Mouse (Mus musculus) stomach, embryonic 14.5 days (tissue): ENCODE results near the gene Eif2ak2. TPM values are rescaled to one million over a fixed set of nuclear protein-coding genes. Genes with fewer than 3 reads are reported as not detected.

Experiments used
- ATAC-seq: fragments of 200-750 bp; cut with Nextera tagmentation; 2 replicates; pipeline ENCODE4 v1.8.0; 2017; ENCODE audit warnings: low read depth, moderate TSS enrichment; ENCODE audit not compliant: insufficient number of reproducible peaks, insufficient read depth, low FRiP score
- H3K27ac ChIP-seq: fragments of 300-500 bp; sonication (generic); 2 replicates; pipeline ENCODE4 v1.5.1; 2014; ENCODE audit warnings: mild to moderate bottlenecking, low read length, moderate library complexity, mixed read lengths
- H3K27me3 ChIP-seq: fragments of 300-500 bp; sonication (generic); 2 replicates; pipeline ENCODE4 v1.6.1; 2014; ENCODE audit warnings: low read length, control low read depth, mixed read lengths; ENCODE audit not compliant: control insufficient read depth, insufficient read depth
- H3K36me3 ChIP-seq: fragments of 300-500 bp; sonication (generic); 2 replicates; pipeline ENCODE4 v1.6.1; 2014; ENCODE audit warnings: mild to moderate bottlenecking, control low read depth, low read length, moderate library complexity, mixed read lengths; ENCODE audit not compliant: control insufficient read depth, insufficient read depth
- H3K4me1 ChIP-seq: fragments of 300-500 bp; sonication (generic); 2 replicates; pipeline ENCODE4 v1.6.1; 2014; ENCODE audit warnings: low read length, control low read depth, mixed read lengths; ENCODE audit not compliant: control insufficient read depth, insufficient read depth
- H3K4me2 ChIP-seq: fragments of 300-500 bp; sonication (generic); replicated peaks from 2 replicates; pipeline ENCODE4 v1.6.1; 2014; ENCODE audit warnings: low read depth, low read length, control low read depth
- H3K4me3 ChIP-seq: fragments of 300-500 bp; sonication (generic); 2 replicates; pipeline ENCODE4 v1.5.1; 2014; ENCODE audit warnings: low read depth, low read length, control low read depth
- H3K9ac ChIP-seq: fragments of 300-500 bp; sonication (generic); replicated peaks from 2 replicates; pipeline ENCODE4 v1.6.1; 2014; ENCODE audit warnings: low read depth, mild to moderate bottlenecking, control low read depth, low read length, moderate library complexity, mixed read lengths
- H3K9me3 ChIP-seq: fragments of 300-500 bp; sonication (generic); 2 replicates; pipeline ENCODE4 v1.6.1; 2016; ENCODE audit warnings: low read depth, low read length, control low read depth; ENCODE audit not compliant: control insufficient read depth
- whole genome bisulfite sequencing: fragments of 180-500 bp; shearing (Covaris S2); extraction: QIAGEN DNeasy Blood & Tissue Kit; methylation state at CpG from one replicate; pipeline ENCODE4 v1.1.7; 2014; 5-methylcytosine and 5-hydroxymethylcytosine counted together
- polyA plus RNA-seq: library from polyadenylated mRNA; unstranded; fragments of >200 nt; fragmentation: Nextera tagmentation; extraction: Ambion mirVana; gene quantifications from 2 replicates; pipeline ENCODE4 v1.2.1, GENCODE M21; 2014

The Eif2ak2 gene
- 12.8 and 18.9 TPM in 2 replicates for polyA plus RNA-seq

GRCm38 (mm10) chr17:78882401-78883112 is at the start of gene Eif2ak2:
Gene Eif2ak2, minus strand, starts transcription at chr17:78882573.
- peak within 1 kb of the TSS; percentile 69 for H3K4me3 ChIP-seq
- peak within 1 kb of the TSS; percentile 61 for H3K9ac ChIP-seq
- ATAC-seq: peak; percentile 98
- no peaks in the 10 kb centered on the region for H3K27me3 ChIP-seq
- no peaks in the 10 kb centered on the region for H3K9me3 ChIP-seq
- peak within 1 kb of the TSS; percentile 61 for H3K4me2 ChIP-seq
- H3K27ac ChIP-seq: peak within 1 kb of the TSS; percentile 48; the same call in 1 of the 2 replicates
- peaks cover 6% of the 10 kb centered on the region; the same call in 1 of the 2 replicates for H3K36me3 ChIP-seq
- WGBS: under 1% methylated on average over 28 of the region's 28 CpGs
- peaks cover 8% of the 10 kb centered on the region; the same call in 1 of the 2 replicates for H3K4me1 ChIP-seq

GRCm38 (mm10) chr17:78917696-78918095 is 35.3 kb upstream of the Eif2ak2 start:
- Histone ChIP-seq H3K27ac (no peak overlapping the region), H3K27me3 (no peaks in the 10 kb centered on the region), H3K36me3 (peaks cover 36% of the 10 kb centered on the region), H3K4me3 (no peak overlapping the region; the same call in 1 of the 2 replicates), H3K9ac (no peak overlapping the region), H3K9me3 (no peaks in the 10 kb centered on the region), H3K4me1 (peaks cover 11% of the 10 kb centered on the region; the same call in 1 of the 2 replicates), H3K4me2 (peak overlapping the region; percentile 65)
- no peak for ATAC-seq
- WGBS: 51% methylated on average over 6 of the region's 6 CpGs

GRCm38 (mm10) chr17:78916899-78917298 is 34.5 kb upstream of the Eif2ak2 start:
- Histone ChIP-seq H3K4me1 (peaks cover 11% of the 10 kb centered on the region; the same call in 1 of the 2 replicates), H3K4me2 (peak overlapping the region; percentile 65), H3K9ac (peak overlapping the region; percentile 57), H3K27me3 (no peaks in the 10 kb centered on the region), H3K9me3 (no peaks in the 10 kb centered on the region), H3K4me3 (peak overlapping the region; percentile 57), H3K27ac (peak overlapping the region; percentile 74; the same call in 1 of the 2 replicates), H3K36me3 (peaks cover 29% of the 10 kb centered on the region; the same call in 1 of the 2 replicates)
- WGBS: 1% methylated on average over 11 of the region's 11 CpGs
- no peak for ATAC-seq

GRCm38 (mm10) chr17:78916369-78916813 is 34.0 kb upstream of the Eif2ak2 start, which contains the start of gene Cebpzos:
Gene Cebpzos, plus strand, starts transcription at chr17:78916500.
- peaks cover 11% of the 10 kb centered on the region; the same call in 1 of the 2 replicates for H3K4me1 ChIP-seq
- peak within 1 kb of the TSS; percentile 65 for H3K4me2 ChIP-seq
- peak within 1 kb of the TSS; percentile 57 for H3K9ac ChIP-seq
- ATAC-seq: peak; percentile 93
- peaks cover 23% of the 10 kb centered on the region; the same call in 1 of the 2 replicates for H3K36me3 ChIP-seq
- no peaks in the 10 kb centered on the region for H3K27me3 ChIP-seq
- peak within 1 kb of the TSS; percentile 57 for H3K4me3 ChIP-seq
- peak within 1 kb of the TSS; percentile 74 for H3K27ac ChIP-seq
- H3K9me3 ChIP-seq: no peaks in the 10 kb centered on the region
- WGBS: under 1% methylated on average over 37 of the region's 37 CpGs

- no peaks in the 10 kb centered on the region for H3K9me3 ChIP-seq
- H3K4me1 ChIP-seq: peaks cover 11% of the 10 kb centered on the region; the same call in 1 of the 2 replicates
- H3K27me3 ChIP-seq: no peaks in the 10 kb centered on the region
- peak overlapping the region; percentile 74; the same call in 1 of the 2 replicates for H3K27ac ChIP-seq
- peak overlapping the region; percentile 57 for H3K4me3 ChIP-seq
- peak overlapping the region; percentile 65 for H3K4me2 ChIP-seq
- 48% methylated on average over 6 of the region's 6 CpGs for WGBS
- peaks cover 19% of the 10 kb centered on the region; the same call in 1 of the 2 replicates for H3K36me3 ChIP-seq
- ATAC-seq: no peak
- peak overlapping the region; percentile 57; the same call in 1 of the 2 replicates for H3K9ac ChIP-seq
Measured at GRCm38 (mm10) chr17:78915772-78916171, 33.4 kb upstream of the Eif2ak2 start.

- H3K9me3 ChIP-seq: no peaks in the 10 kb centered on the region
- no peak for ATAC-seq
- H3K4me1 ChIP-seq: peaks cover 11% of the 10 kb centered on the region; the same call in 1 of the 2 replicates
- H3K4me3 ChIP-seq: no peak overlapping the region
- no peak overlapping the region for H3K9ac ChIP-seq
- no peak overlapping the region for H3K27ac ChIP-seq
- peaks cover 8% of the 10 kb centered on the region; the same call in 1 of the 2 replicates for H3K36me3 ChIP-seq
- no peaks in the 10 kb centered on the region for H3K27me3 ChIP-seq
- 73% methylated on average over 3 of the region's 3 CpGs for WGBS
- H3K4me2 ChIP-seq: no peak overlapping the region
Measured at GRCm38 (mm10) chr17:78913921-78914320, 31.5 kb upstream of the Eif2ak2 start.

GRCm38 (mm10) chr17:78912861-78913281 is 30.5 kb upstream of the Eif2ak2 start:
- ATAC-seq: no peak
- Histone ChIP-seq H3K4me2 (peak overlapping the region; percentile 27), H3K27me3 (no peaks in the 10 kb centered on the region), H3K27ac (no peak overlapping the region), H3K9ac (no peak overlapping the region), H3K4me3 (peak overlapping the region; percentile 12; the same call in 1 of the 2 replicates), H3K4me1 (peaks cover 11% of the 10 kb centered on the region; the same call in 1 of the 2 replicates), H3K36me3 (no peaks in the 10 kb centered on the region), H3K9me3 (no peaks in the 10 kb centered on the region)
- WGBS: 26% methylated on average over 6 of the region's 6 CpGs

GRCm38 (mm10) chr17:78909374-78909773 is 27.0 kb upstream of the Eif2ak2 start:
- Histone ChIP-seq H3K4me1 (no peaks in the 10 kb centered on the region), H3K36me3 (no peaks in the 10 kb centered on the region), H3K27me3 (no peaks in the 10 kb centered on the region), H3K9me3 (no peaks in the 10 kb centered on the region), H3K4me2 (no peak overlapping the region), H3K27ac (no peak overlapping the region), H3K9ac (no peak overlapping the region), H3K4me3 (no peak overlapping the region)
- 75% methylated on average over 2 of the region's 2 CpGs for WGBS
- ATAC-seq: no peak
